Mouse (Mus musculus): ENCODE results near the gene Foxo1.

Gene Foxo1

DNA sequence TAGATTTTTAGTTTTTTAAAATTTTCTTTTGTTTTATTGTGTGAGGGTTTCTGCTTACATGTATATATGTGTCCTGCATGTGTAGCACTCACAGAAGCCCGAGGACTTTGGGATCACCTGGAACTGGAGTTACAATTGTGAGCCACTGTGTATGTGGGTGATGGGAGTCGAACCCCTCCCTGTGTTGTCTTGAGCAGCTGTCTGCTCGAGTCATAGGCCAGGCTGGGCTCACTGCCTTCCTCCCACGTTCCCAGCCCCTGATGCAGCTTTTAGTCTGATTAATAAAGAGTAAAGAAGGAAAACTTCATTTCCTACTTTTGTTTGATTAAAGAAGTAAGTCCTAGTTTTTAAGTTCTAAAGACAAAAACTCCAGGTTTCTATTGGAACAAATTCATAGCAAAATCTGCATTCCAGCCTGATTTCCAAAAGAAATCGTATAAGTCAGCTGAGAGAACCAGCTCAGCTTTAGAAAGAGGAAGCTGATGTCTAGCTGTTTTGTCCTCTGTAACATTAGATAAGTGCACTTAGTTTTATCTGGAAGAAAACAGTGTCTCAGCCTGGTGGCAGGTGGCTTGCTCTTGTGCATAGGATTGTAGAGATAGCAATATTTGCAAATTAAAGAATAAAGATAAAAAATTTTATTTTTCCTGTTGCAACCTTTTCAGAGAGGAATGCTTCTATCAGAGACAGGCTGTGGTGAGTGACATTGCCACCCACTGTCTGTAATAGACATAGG, 40.6 kb downstream of the Foxo1 start:
- no peak for DNase-seq (ENCODE audit: low read depth, low spot score)

DNA sequence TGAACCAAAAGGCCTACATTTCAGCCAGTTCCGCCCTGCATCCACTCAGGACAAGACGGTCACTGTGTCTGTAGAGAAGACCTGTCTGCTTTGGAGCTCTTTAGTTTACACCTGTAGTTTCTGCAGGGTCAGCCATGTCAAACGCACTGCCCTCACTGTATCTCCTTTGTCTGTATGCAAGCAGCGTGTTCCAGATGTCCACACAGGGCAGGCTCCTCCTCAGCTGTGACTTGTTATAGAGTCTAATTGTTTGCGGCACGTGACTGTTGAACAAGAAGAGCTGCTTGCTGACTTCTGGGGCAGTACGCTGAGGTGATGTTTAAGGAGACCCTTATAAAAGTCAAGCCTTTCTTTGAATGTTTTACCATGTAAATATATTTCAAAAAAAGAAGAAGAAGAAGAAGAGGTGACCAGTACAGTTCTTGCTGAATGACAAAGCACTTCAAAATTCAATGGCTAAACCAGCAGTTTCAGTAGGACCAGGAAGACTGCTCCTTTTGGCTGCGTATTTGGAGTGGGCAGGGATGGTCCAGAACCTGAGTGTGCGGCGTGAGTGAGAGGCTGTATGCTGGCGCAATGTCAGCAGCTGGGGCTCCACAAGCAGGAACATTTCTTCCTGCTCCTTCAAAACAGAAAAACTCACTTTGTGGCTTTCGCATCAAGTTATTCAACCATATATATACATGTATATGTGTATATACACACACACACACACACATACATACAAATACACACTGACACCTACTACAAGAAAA, 52.6 kb downstream of the Foxo1 start:
- no peak for DNase-seq (ENCODE audit: low read depth, low spot score)

DNA sequence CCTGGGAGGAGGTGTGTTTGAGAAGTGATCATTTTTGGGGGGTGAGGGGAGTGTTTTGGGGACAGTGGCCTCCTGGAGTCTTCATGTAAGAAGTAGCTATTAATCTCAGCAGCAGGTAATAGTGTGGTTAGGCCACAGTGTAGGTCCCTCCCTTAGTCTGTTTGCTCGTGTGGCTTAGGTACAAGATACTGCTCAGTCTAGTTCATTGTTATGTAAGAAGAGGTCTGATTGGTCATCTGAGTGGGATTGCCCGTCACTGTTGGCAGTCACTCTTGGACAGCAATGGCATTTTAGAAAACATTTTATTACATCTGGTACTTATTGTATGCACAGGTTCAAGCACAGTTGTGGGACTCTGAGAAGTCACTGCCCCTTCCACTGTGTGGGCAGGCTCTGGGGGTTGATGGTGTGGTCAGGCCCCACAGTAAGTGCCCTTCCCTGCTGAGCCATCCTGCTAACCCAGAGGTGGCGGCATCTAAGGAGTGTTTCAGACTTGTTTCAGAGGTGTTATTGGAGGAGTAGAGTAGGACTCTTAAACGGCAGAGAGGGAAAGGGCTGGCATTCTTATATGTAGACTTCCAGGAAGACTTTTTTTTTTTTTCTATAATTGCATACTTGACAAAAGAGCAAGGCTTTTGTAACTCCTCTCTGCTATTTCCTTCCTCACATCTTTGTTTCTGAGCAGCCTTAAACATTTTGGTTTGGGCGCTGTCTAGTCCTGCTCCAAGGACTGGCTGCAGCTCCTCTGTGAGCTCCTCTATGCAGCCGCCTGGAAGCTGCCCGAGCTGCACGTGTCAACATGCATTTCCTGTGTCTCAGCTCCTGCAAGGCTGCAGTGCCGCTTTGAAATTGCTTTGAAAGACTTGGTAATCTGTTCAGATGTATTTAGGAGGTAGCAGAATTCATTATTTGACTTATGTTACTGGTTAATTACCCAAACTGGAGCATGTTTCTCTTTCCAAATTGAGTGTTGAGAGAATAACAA, 54.6 kb downstream of the Foxo1 start:
- no peak for DNase-seq (ENCODE audit: low read depth, low spot score)

DNA sequence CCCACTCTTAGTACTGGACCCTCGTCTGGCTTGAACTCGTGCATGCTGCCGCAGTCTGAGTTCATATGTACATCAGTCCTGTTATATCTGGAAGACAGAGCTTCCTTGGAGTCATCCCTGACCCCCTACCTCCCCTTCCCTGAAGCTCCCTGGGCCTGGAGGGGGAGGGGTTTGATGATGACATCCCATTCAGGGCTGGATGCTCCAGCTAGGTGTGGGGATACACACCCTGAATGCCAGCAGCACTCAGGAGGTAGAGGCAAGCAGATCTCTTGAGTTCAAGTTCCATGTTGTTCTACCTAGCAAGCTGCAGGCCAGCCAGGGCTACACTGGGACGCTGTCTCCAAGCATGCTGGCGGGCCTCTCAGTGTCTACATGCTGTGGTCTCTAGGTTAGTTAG, 56.9 kb downstream of the Foxo1 start:
- no peak for DNase-seq (ENCODE audit: low read depth, low spot score)

DNA sequence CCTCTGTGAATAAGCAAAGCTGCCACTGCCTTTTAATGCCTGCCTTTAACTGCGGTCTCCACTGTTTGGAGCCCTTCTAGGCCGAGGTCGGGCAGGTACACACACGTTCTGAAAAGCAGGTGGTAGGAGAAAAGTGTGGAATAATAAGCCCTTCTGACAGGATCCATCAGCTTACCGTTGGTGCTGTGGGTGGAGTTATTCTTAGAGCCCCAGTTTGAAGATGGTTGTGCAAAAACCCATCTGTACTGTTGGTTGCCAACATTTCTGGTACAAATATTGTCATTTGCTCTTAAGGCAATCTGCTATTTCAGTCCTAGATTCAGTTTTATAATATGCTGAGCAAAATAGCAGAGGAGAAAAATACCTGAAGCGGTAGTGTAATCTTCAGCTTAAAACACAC, 58.6 kb downstream of the Foxo1 start:
- DNase-seq (ENCODE audit: low read depth, low spot score): no peak

DNA sequence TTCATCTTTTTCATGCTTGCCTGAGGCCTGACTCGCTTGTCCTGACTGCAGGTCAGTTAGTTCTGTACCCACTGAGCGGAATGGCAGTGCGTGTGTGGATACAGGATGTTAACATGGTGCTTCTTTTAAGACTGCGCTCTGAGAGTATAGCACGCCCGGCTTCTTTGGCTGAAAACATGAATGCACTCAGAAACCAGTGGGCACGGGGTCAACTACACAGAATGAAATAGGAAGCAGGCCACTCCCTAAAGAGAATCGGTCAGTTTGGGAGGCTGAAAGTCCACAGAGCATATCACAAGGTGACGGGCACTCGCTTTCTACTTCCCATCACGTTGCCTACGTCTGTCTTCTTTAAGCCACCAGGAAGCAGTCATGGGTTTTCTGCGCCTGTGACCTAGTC, 59.0 kb downstream of the Foxo1 start:
- no peak for DNase-seq (ENCODE audit: low read depth, low spot score)

DNA sequence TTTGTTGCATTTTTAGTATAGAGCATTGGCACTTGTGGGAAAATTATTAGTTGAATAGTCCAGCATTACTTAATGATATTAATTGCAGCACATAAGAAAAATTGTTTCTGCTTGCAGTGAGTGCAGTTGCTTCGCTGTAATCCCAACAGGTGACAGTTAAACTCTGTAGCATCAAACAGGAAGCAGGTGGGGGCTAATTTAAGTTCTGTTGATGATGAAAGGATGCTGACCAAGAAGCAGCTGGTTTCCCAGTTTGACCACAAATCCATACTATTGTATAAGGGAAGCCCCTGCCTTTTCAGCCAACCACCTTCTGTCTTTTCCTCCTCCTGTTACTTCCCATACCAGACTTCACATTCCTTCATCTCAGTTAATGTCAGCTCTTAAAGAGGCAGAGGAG, 63.6 kb downstream of the Foxo1 start:
- no peak for DNase-seq (ENCODE audit: low read depth, low spot score)

DNA sequence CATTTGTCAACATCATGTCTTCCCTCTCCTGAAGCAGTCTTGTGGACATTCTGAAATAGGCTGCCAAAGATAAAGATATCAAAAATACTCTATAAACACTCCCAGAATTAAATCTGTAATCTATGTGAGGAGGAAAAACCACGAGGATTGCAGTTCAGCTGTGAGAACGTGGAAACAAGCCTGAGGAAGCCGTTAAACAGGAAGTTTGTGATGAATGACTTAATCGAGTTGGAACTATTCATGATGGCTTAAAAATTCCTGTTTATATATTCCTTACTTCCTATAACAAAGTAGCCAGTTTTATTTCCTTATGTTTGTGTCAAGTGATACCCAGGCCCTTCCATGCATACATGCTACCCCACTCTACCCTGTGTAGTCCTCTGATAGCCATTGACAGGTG, 70.6 kb downstream of the Foxo1 start:
- DNase-seq (ENCODE audit: low read depth, low spot score): no peak

DNA sequence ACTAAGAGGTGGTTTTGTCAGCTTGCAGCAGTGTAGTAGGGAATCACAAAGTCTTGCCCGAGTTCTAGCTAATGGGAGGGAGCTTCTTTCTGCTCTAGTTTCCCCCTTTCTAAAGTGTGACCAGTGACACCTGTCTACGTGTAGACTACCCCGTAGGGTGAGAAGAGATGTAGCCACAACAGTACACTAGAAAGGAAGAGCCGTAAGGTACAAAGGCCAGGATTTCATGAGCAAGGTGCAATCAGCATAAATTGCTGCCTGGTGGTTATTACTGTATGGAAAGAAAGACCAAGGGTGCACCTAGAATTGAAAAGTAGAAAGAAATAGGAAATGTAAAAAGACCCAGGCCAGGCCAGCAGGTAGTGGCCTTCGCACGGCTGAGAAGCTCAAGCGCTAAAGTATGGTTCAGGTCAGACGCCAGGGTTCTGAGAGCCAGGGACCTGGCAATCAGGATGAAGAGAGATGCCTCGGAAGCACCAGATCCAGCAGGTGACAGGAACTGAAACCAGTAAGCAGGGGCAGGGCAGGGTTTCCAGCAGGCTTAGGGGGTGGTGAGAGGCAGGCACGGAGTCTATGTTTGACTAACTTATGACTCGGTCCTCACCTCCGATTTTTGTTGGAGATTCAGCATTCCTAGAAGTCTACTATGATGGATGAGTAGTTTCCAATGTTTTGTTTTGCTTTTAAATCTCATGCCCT, 72.3 kb downstream of the Foxo1 start:
- no peak for DNase-seq (ENCODE audit: low read depth, low spot score)

DNA sequence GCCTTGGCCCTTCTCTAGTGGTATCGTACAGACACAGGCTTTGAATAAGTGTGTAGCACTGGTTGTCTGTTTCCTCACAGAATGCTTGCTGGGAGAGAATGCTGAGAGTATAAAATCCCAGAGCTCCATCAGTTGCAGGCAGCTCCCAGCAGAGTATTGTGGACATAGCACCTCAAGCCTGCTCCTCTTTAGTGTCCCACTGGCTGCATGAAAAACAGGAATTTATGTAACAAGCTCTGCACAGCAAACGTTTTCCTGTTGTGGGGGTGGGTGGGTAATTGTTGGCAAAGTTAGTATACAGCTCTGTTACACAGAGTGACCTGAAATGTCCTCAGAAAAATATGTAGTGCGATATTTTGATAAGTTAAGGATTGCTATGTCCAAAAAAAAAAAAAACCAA, 74.1 kb downstream of the Foxo1 start:
- no peak for DNase-seq (ENCODE audit: low read depth, low spot score)

DNA sequence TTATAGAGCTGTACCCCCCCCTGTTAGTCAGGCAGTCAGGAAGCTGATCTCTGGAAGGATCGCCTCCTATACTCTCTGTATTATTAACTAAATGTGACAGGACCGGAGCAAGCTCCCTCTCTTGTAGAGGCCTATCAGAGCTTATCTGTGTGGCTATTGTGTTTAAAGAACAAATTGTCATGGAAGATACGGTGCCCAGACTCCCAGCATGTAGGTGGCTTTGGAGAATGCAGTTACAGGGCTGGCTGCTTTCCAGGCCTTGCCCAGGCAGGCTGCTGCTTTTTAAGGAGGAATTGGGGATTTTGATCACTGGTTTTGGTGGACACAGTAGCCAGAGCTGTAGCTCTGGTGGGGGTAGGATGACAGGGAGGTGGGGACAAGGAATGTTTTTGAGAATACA, 74.7 kb downstream of the Foxo1 start:
- no peak for DNase-seq (ENCODE audit: low read depth, low spot score)

DNA sequence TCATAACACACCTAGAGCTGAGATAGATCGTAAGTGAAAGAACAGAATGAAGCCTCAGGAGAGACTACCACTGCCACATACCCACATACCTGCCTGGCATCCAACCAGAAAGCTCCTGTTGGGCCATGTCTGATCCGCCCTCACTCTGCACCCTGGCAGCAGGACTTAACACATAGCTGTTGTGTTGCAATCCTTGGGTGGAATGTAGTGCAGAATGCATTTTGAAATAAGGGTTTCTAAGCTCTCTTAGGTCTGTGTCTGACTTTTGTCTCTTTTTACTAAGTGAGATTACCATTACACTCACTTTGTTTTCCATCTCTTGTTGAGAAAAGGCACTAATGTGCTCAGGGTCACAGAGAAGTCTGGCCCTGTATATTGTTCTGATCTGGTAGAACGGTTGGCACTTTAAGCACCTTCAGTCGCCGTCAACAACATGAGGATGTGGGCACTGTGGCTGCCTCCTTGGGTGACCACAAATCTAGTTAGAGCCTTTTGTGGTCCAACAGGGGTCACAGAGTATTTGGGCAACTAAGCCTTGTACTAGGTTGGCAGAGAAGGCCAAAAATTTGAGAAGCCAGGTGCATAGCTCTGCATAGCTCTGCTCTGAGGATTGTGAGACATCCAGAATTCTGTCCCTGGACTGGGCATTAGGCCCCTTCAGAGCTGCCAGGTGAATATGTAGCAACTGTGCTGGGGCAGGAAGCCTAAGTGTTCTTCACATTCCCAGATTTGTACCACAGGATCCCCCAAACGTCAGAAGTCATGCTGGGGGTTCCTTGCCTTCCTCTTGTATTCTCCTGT, 75.3 kb downstream of the Foxo1 start:
- DNase-seq (ENCODE audit: low read depth, low spot score): no peak

DNA sequence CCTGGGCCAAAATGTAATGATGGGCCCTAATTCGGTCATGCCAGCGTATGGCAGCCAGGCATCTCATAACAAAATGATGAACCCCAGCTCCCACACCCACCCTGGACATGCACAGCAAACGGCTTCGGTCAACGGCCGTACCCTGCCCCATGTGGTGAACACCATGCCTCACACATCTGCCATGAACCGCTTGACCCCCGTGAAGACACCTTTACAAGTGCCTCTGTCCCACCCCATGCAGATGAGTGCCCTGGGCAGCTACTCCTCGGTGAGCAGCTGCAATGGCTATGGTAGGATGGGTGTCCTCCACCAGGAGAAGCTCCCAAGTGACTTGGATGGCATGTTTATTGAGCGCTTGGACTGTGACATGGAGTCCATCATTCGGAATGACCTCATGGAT, 77.7 kb downstream of the Foxo1 start:
- DNase-seq (ENCODE audit: low read depth, low spot score): no peak

DNA sequence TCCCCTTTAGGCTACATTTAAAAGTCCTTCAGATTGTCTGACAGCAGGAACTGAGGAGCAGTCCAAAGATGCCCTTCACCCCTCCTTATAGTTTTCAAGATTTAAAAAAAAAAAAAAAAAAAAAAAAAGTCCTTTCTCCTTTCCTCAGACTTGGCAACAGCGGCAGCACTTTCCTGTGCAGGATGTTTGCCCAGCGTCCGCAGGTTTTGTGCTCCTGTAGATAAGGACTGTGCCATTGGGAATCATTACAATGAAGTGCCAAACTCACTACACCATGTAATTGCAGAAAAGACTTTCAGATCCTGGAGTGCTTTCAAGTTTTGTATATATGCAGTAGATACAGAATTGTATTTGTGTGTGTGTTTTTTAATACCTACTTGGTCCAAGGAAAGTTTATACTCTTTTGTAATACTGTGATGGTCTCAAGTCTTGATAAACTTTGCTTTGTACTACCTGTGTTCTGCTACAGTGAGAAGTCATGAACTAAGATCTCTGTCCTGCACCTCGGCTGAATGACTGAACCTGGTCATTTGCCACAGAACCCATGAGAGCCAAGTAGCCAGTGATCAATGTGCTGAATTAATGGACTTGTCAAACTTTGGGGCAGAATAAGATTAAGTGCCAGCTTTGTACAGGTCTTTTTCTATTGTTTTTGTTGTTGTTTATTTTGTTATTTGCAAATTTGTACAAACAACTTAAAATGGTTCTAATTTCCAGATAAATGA, 79.0 kb downstream of the Foxo1 start:
- DNase-seq (ENCODE audit: low read depth, low spot score): no peak

DNA sequence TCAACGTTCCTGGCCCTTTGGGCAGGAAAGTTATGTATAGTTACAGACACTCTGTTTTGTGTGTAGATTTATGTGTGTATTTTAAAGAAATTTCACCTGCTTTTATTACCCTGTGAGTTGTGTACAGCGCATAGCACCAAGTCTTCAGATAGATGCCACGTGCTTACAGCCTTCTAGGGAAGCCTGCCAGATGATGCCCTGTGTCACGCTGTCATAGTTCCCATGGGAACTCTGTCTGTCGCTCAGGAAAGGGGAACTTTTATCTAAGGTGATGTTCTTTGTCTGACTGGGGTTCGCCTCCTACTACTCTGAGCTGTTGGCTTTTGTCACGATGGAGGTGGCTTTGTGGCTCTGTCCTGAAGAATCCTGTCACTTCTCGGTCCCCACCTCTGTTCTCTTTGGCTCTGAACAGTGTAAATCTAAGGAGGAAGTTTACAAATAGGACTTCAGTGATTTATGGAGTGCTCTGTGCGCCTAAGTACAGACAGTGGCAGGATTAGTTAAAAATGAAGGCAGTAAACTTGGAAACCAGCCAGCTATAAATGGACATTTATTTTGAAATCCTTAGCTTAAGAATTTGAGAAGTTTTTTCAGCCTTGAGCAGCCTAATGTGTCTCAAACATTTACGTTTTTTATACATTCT, 80.0 kb downstream of the Foxo1 start:
- no peak for DNase-seq (ENCODE audit: low read depth, low spot score)

DNA sequence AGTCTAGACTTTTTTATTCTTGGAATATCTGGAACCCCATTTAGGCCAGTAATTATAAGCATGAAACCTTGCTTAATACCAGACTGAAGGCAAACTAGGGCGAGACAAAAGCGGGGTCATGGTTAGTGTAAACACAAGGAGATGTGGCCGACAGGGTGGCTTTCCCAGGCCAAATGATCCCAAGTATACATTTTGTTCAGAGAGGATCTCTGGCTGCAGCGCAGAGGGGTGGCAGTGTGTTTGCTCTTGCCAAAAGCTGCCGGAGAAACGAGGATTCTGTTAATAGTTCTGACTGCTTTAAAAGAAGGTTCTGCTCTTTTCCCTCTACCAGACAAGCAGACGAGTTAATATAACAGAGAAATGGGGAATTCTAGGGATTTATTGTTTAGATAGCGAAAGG, 82.5 kb downstream of the Foxo1 start:
- DNase-seq (ENCODE audit: low read depth, low spot score): no peak

DNA sequence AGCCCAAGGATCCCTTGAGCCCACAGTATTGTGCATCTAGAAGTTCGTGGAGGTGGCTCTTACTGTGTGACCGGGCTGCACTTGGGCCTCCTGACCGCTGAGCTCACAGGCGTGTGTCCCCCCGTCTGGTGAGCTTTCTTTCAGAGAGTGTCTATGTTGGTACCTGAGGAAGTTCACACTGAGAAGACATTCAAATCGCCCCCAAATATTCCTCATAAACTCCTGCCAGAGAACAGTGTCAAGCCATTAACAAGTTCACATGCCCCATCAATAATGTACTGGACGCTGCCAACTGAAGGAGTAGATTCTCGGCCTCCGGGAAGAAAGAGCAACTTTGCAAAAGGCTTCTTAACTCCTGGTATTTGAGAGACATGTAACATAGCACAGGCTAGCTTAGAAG, 83.8 kb downstream of the Foxo1 start:
- no peak for DNase-seq (ENCODE audit: low read depth, low spot score)

DNA sequence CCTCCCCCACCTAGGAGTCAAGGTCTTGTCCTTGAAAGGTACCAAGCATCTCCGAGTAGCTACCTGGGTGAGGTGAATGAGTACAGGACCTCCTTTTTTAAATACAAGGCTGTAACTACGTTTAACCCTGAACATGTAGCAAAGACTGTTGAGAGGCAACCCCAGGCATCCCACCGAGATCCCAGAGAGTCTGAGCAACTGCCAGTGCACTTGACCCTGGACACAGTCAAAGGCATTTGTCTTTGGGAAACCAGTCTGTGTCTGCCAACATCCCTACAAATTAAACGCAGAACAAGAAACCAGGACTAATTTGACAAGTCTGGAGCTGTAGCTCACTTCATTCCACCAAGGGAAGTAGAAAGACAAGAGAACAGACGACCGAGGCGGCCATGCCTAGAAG, 86.1 kb downstream of the Foxo1 start:
- no peak for DNase-seq (ENCODE audit: low read depth, low spot score)

DNA sequence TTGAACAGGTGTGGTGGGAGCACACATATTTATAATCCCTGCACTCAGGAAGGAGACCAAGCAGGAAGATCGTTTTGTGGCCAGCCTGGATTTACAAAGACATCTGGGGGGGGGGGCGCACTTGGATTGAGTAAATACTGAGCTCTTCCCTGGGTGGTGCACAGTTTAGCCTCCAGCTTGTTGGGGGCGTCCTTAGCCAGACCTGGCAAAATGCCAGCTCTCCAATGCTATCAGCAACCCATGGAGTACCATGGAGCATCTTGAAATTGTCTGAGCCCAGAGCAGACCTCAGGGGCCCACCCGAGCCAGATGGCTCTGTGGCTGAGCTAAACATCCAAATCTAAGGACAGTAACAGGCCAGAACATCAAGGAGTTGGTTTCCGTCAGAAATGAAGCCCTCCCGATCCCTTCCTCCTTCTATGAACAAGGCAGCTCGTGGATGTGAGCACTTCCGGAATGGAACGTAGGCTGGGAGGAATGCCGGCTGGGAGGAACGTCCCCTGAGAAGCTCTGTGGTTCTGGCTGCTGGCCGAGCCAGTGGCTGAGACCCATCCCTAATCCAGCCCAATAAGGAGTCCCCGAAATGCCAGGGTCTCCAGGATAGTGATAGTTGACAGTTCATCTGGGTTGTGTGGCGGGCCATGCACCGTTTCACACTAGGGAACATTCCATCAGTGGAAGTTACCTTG, 89.3 kb downstream of the Foxo1 start:
- DNase-seq (ENCODE audit: low read depth, low spot score): no peak
